Mouse (Mus musculus) spleen, adult 2 months (tissue): ENCODE results near the gene Hoxd4. TPM values are rescaled to one million over a fixed set of nuclear protein-coding genes. Genes with fewer than 3 reads are reported as not detected.

ENCODE experiments used
- DNase-seq, 2 experiments: peaks; one replicate each; pipeline versions ENCODE4 v3.0.0 to v3.0.0-alpha.2; 2012 to 2021; ENCODE audit warnings: low spot score in 2 of 2, low read depth in 1 of 2
- H3K27ac ChIP-seq: fragments of 200-500 bp; 2 replicates; pipeline ENCODE4 v1.5.1; 2012; ENCODE audit warnings: low read length, inconsistent platforms; ENCODE audit not compliant: insufficient read depth
- H3K27me3 ChIP-seq: fragments of 200-500 bp; 2 replicates; pipeline ENCODE4 v1.6.1; 2012; ENCODE audit warnings: mild to moderate bottlenecking, moderate library complexity, low read length, inconsistent platforms; ENCODE audit not compliant: control insufficient read depth, insufficient read depth
- H3K36me3 ChIP-seq: fragments of 200-500 bp; 2 replicates; pipeline ENCODE4 v1.6.1; 2012; ENCODE audit warnings: mild to moderate bottlenecking, low read length, inconsistent platforms; ENCODE audit not compliant: control insufficient read depth, insufficient read depth
- H3K4me1 ChIP-seq: fragments of 200-500 bp; 2 replicates; pipeline ENCODE4 v1.6.1; 2011; ENCODE audit warnings: inconsistent platforms; ENCODE audit not compliant: control insufficient read depth, insufficient read depth, insufficient read length
- H3K4me3 ChIP-seq: fragments of 200-500 bp; 2 replicates; pipeline ENCODE4 v1.5.1; 2011; ENCODE audit warnings: mild to moderate bottlenecking, inconsistent platforms; ENCODE audit not compliant: insufficient read depth, insufficient read length; ENCODE audit errors: extremely low read depth
- CTCF ChIP-seq: fragments of 200-500 bp; IDR thresholded peaks from 2 replicates; pipeline ENCODE4 v1.5.1; 2011; ENCODE audit warnings: mild to moderate bottlenecking, inconsistent platforms; ENCODE audit not compliant: insufficient read depth, insufficient read length, insufficient replicate concordance; ENCODE audit errors: extremely low read depth
- POLR2A ChIP-seq: fragments of 200-500 bp; IDR thresholded peaks from 2 replicates; pipeline ENCODE4 v1.6.1; 2011; ENCODE audit warnings: low read depth, low read length, inconsistent platforms
- WGBS: fragments of 180-500 bp; shearing (Covaris S2); methylation state at CpG from one replicate; pipeline ENCODE4 v1.1.7; 2018; 5-methylcytosine and 5-hydroxymethylcytosine counted together
- polyA plus RNA-seq: library from polyadenylated mRNA; depleted of rRNA; stranded (reverse); fragments of >200 nt; gene quantifications from 2 replicates; pipeline ENCODE4 v1.2.3, GENCODE M21; 2012; rRNA removed

The Hoxd4 gene
- polyA plus RNA-seq, 1 experiment = 0.29 TPM

GRCm38 (mm10) chr2:74777536-74778275, 66.0 kb downstream of the Hoxd4 start:
- no peaks in the 10 kb centered on the region for H3K36me3 ChIP-seq
- no peaks in the 10 kb centered on the region for H3K4me1 ChIP-seq
- WGBS = 84% methylated on average over 13 of the region's 13 CpGs
- TF ChIP-seq POLR2A = no peak
- TF ChIP-seq CTCF = no peak
- H3K27me3 ChIP-seq = no peaks in the 10 kb centered on the region
- DNase-seq = no peak
- H3K4me3 ChIP-seq = no peak overlapping the region
- no peak overlapping the region for H3K27ac ChIP-seq

Other genes starting within 250 kb of the Hoxd4 start
- gene Lnpk, start 132.5 kb upstream of the Hoxd4 start, polyA plus RNA-seq = 2.7 and 3.0 TPM in 2 replicates
- gene Evx2, start 52.4 kb upstream of the Hoxd4 start, polyA plus RNA-seq = not detected in 2 replicates
- not detected in 2 replicates for gene Hoxd13, start 43.6 kb upstream of the Hoxd4 start, polyA plus RNA-seq
- gene Hoxd12, start 36.9 kb upstream of the Hoxd4 start, polyA plus RNA-seq = not detected in 2 replicates
- gene Hoxd11, start 32.4 kb upstream of the Hoxd4 start, polyA plus RNA-seq = not detected in 2 replicates
- gene Hoxd10, start 20.0 kb upstream of the Hoxd4 start, polyA plus RNA-seq = not detected in 2 replicates
- gene Hoxd9, start 14.2 kb upstream of the Hoxd4 start, polyA plus RNA-seq = 0.04 and 0.06 TPM in 2 replicates
- gene Hoxd8, start 7.3 kb upstream of the Hoxd4 start, polyA plus RNA-seq = 0.32 and 0.41 TPM in 2 replicates
- gene Hoxd3, start within 50 bp of the Hoxd4 start, polyA plus RNA-seq = not detected in 2 replicates
- gene Gm28230, start 14.8 kb downstream of the Hoxd4 start, polyA plus RNA-seq = 0.02 TPM in 1 of 2 replicates, not detected in the other
- not detected in 2 replicates for gene Hoxd1, start 51.1 kb downstream of the Hoxd4 start, polyA plus RNA-seq
- gene Mtx2, start 113.9 kb downstream of the Hoxd4 start, polyA plus RNA-seq = 15.7 and 24.5 TPM in 2 replicates